Mouse (Mus musculus): Measurements from ENCODE around the gene Pomgnt1.

DNA sequence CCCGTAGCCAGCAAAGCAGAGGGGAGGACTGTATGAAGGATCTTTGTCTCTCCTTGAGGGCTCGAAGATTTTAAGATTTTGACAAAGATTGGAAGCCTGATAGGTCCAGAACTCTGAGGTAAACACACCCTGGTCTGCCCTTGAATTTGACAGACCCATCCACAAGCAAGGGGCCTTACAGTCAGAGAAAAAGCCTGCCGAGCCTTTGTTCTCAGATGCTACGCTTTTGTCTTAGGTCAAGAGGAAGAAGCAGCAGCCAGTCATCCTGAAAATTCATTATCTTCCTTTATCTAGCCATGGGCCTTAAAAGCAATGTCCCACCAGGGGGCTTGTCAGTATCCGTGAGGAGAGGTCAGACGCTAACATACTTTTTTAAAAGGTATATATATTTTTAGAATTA is 4.3 kb downstream of the Pomgnt1 start:
- TF ChIP-seq CTCF (IDR thresholded peaks at IDR 0.05; ENCODE audit: low read depth) (no peak), EP300 (optimal IDR thresholded peaks at IDR 0.05) (no peak)
